Mouse (Mus musculus) C2C12 (cell line): Measurements from ENCODE around the gene Adgrl2. TPM values are rescaled to one million over a fixed set of nuclear protein-coding genes. Genes with fewer than 3 reads are reported as not detected.

ENCODE experiments used
- H3K27me3 ChIP-seq: one replicate; pipeline ENCODE4 v1.6.1; 2011; ENCODE audit not compliant: control insufficient read depth, insufficient read depth, insufficient read length
- H3K36me3 ChIP-seq: one replicate; pipeline ENCODE4 v1.6.1; 2011; ENCODE audit not compliant: control insufficient read depth, insufficient read depth
- H3K4me3 ChIP-seq: one replicate; pipeline ENCODE4 v1.5.1; 2011; ENCODE audit warnings: mild to moderate bottlenecking, control low read depth; ENCODE audit not compliant: poor library complexity, insufficient read depth, severe bottlenecking
- H3K79me2 ChIP-seq: one replicate; pipeline ENCODE4 v1.6.1; 2011; ENCODE audit not compliant: control insufficient read depth, insufficient read depth
- H3K79me3 ChIP-seq: one replicate; pipeline ENCODE4 v1.6.1; 2011; ENCODE audit warnings: low read depth, control low read depth
- H3ac ChIP-seq: one replicate; pipeline ENCODE3; 2011; ENCODE audit warnings: low read depth; ENCODE audit not compliant: control insufficient read depth, insufficient read length
- CEBPB ChIP-seq: IDR thresholded peaks from one replicate; pipeline ENCODE4 v1.6.1; 2011; ENCODE audit warnings: low read depth, mild to moderate bottlenecking, control low read depth, moderate library complexity
- CTCF ChIP-seq: IDR thresholded peaks from one replicate; pipeline ENCODE4 v1.5.1; 2011; ENCODE audit not compliant: control insufficient read depth, insufficient read depth, insufficient read length
- FOSL1 ChIP-seq: IDR thresholded peaks from one replicate; pipeline ENCODE4 v1.8.0; 2011; ENCODE audit warnings: mild to moderate bottlenecking, low read length; ENCODE audit not compliant: poor library complexity, insufficient read depth, severe bottlenecking
- MAX ChIP-seq: IDR thresholded peaks from one replicate; pipeline ENCODE4 v1.6.1; 2011; ENCODE audit warnings: mild to moderate bottlenecking, control low read depth
- MYOD1 ChIP-seq: IDR thresholded peaks from one replicate; pipeline ENCODE4 v1.6.1; 2011; ENCODE audit warnings: low read depth; ENCODE audit not compliant: control insufficient read depth, insufficient read length
- MYOG ChIP-seq: IDR thresholded peaks from one replicate; pipeline ENCODE4 v1.6.1; 2011; ENCODE audit not compliant: control insufficient read depth, insufficient read length; ENCODE audit errors: extremely low read depth
- USF1 ChIP-seq: IDR thresholded peaks from one replicate; pipeline ENCODE4 v1.6.1; 2011; ENCODE audit warnings: low read depth, mild to moderate bottlenecking, control low read depth, moderate library complexity
- polyA plus RNA-seq: library from polyadenylated mRNA; unstranded; fragments of >200 nt; fragmentation: generic; extraction: Trizol; gene quantifications from one replicate; pipeline ENCODE4 v1.2.1, GENCODE M21; 2012; ENCODE audit warnings: missing spikeins

The Adgrl2 gene
- polyA plus RNA-seq, 1 experiment, result 19.9 TPM

DNA sequence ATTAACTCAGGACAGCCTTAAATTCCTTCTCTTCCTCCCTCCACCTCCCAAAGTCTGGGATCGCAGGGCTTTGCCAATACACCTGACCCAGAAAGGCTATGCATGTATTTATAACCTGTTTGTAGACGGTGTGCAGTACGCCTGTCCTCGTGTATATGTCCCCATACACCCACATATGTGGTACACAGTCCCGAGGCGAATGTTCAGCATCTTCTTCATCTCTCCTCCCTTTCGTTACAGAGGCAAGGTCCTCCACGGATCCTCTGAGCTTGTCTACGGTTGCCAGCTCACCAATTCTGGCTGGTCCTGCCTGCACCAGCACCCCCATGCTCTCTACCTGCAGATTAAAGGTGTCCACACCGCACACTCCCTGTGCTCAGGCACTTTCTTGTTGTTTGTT lies 30.1 kb downstream of the Adgrl2 start:
- TF ChIP-seq CEBPB (no peak), FOSL1 (no peak), MYOG (no peak), CTCF (no peak), MAX (no peak), MYOD1 (no peak), USF1 (no peak)
- Histone ChIP-seq H3K4me3 (no peak overlapping the region), H3K36me3 (no peaks in the 10 kb centered on the region), H3ac (no peak overlapping the region), H3K79me3 (peaks cover 58% of the 10 kb centered on the region), H3K27me3 (no peaks in the 10 kb centered on the region), H3K79me2 (peaks cover 95% of the 10 kb centered on the region)

DNA sequence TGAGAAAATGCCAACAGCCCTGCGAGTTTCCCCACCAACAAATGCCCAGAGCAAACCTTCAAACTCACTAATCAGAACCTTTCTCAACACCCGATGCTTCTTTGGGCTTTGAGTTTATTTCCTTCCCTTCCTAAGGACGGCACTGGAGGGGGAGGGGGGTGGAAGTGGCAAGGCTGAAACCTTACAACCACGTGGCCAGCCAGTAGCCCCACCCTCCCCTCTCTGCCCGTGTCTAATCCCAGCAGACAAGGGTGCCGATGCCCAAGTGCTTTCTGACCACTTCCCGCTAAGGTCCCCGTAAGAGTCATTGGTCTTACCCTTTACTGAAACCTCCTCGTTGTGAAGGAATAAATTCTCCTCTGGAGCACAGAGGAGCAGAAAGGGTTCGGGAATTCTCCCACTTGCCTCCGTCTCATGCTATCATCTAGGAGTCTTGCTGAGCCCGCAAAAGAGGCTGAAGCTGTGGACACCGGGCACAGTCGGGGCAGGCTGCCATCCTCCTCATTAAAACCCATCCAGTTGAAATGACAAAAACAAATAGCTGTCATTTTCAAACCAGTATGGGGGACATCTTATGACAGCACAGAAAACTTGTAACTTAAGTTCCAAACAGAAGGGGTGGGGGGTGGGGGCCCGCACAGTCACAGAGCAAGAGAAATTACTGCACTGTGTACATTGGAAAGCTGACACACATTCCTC lies 30.9 kb downstream of the Adgrl2 start:
- peaks cover 57% of the 10 kb centered on the region for H3K79me3 ChIP-seq
- H3K4me3 ChIP-seq, result no peak overlapping the region
- H3K27me3 ChIP-seq, result no peaks in the 10 kb centered on the region
- TF ChIP-seq USF1 (no peak), FOSL1 (no peak), MAX (no peak), CTCF (no peak), CEBPB (no peak), MYOG (no peak), MYOD1 (no peak)
- no peak overlapping the region for H3ac ChIP-seq
- no peaks in the 10 kb centered on the region for H3K36me3 ChIP-seq
- peaks cover 97% of the 10 kb centered on the region for H3K79me2 ChIP-seq

DNA sequence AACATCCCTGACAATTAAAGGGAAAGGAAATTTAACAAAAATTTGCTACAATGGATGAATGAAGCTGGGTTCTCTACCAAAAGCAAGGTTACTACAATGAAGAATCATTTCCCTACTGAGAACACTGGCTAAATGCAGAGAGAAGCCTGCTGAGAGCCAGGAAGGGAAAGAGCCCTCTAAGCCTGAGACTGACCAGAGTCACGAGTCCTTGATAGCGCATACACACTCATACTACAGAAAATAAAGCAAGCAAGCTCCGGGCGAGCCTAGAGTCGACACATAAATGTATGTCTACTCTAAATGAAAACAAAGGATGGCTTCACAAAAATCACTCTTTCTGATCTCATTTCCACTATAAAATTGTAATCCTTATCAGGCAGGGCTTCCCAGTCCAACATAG lies 31.6 kb downstream of the Adgrl2 start:
- peaks cover 94% of the 10 kb centered on the region for H3K79me2 ChIP-seq
- no peak overlapping the region for H3ac ChIP-seq
- H3K36me3 ChIP-seq, result no peaks in the 10 kb centered on the region
- H3K79me3 ChIP-seq, result peaks cover 52% of the 10 kb centered on the region
- TF ChIP-seq CTCF (no peak), USF1 (no peak), MYOD1 (no peak)
- no peak overlapping the region for H3K4me3 ChIP-seq
- no peaks in the 10 kb centered on the region for H3K27me3 ChIP-seq

DNA sequence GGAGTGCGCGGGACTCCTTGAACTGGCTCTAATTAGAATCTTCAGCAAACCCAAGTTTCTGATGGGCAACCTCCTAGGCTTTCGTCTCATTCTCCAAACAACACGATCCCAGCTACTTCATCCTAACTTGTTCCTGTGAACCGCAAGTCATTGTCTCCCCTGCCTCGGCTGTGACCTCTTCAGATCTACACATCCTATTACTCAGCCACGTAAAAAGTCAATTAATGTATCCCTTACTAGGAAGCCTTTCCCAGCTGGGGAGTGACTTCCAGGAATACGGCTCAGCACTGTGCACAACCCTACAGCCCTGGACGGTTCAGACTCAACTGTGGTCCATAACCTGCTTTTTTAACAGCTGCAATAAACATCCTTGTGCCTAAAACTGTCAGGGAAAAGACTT lies 32.2 kb downstream of the Adgrl2 start:
- Histone ChIP-seq H3K27me3 (no peaks in the 10 kb centered on the region), H3K79me2 (peaks cover 88% of the 10 kb centered on the region), H3K4me3 (no peak overlapping the region), H3K36me3 (no peaks in the 10 kb centered on the region), H3ac (no peak overlapping the region), H3K79me3 (peaks cover 49% of the 10 kb centered on the region)
- TF ChIP-seq CEBPB (no peak), FOSL1 (no peak), MAX (no peak), MYOG (no peak), USF1 (no peak), MYOD1 (no peak), CTCF (no peak)

DNA sequence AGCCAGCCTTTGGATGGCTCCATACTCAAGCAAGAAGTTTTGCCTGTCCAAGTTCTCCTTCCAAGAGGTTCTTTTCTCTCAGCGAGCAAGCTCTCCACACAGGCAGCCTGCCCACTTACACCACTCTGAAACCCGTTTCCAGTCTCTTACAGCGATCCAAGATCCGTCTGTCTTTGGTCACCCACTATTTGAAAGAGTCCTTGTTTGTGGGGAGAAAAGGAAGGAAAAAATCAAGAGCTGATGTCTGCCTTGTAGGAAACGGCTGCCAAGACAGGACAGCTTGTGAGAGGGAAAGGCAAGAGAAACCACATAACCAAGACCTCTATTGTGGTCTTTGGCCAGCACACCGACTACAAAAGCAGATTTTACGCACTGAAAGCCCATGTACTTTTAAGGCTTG lies 33.5 kb downstream of the Adgrl2 start:
- peaks cover 4% of the 10 kb centered on the region for H3K36me3 ChIP-seq
- TF ChIP-seq USF1 (no peak), FOSL1 (no peak), MAX (no peak)
- H3ac ChIP-seq, result no peak overlapping the region
- peaks cover 49% of the 10 kb centered on the region for H3K79me3 ChIP-seq
- H3K79me2 ChIP-seq, result peaks cover 76% of the 10 kb centered on the region
- H3K4me3 ChIP-seq, result no peak overlapping the region
- no peaks in the 10 kb centered on the region for H3K27me3 ChIP-seq

DNA sequence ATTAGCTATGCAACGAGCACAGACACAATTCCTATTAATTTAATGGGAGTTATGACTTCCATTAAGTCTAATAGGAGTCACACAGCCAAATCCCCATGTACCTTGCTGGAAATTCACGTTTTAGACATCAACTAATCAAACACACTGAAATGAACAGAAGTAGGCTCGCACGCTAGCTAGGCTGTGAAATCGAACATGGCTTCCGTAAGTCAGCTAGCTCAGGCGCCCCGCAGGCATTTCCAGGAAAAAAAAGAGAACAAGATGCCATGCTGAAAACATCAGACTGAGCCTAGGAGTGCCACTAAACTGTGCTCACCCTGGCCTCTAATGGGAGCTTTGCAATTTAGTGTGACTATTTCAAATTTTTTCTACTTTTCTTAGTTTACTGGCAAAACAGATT lies 40.6 kb downstream of the Adgrl2 start:
- Histone ChIP-seq H3K27me3 (no peaks in the 10 kb centered on the region), H3K79me2 (peaks cover 48% of the 10 kb centered on the region), H3K79me3 (peaks cover 30% of the 10 kb centered on the region), H3ac (no peak overlapping the region), H3K4me3 (no peak overlapping the region), H3K36me3 (peaks cover 7% of the 10 kb centered on the region)
- no peak for TF ChIP-seq MYOD1
